Mouse (Mus musculus): Measurements from ENCODE around the gene Vcp.

DNA sequence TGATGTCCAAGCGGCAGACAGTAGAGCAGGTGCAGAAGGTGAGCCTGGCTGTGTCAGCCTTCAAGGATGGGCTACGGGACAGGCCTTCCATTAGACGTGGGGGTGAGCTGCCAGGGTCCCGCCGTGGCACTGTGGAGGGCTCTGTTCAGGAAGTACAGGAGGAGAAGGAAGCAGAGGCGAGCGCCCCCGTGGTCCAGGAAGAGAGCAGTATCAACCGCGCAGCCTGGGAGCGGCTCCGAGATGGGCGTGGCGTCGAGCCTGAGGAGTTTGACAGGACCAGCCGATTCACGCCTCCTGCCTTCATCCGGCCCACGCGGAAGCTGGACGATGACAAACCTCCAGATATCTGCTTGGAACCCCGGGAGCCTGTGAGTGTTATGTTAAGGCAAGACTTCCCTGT, 66.7 kb downstream of the Vcp start:
- TF ChIP-seq ZKSCAN1 (IDR thresholded peaks at IDR 0.05; ENCODE audit: borderline replicate concordance, low read depth, low read length) (no peak), EP300 (IDR thresholded peaks at IDR 0.05; ENCODE audit: low read length) (no peak), POLR2A (IDR thresholded peaks at IDR 0.05; ENCODE audit: low read depth, low read length) (no peak), CTCF (conservative IDR thresholded peaks at IDR 0.05 in 1 of 2, IDR thresholded peaks at IDR 0.05 in 1 of 2; ENCODE audit: low read depth in 2 of 2, low read length in 2 of 2) (no peak), E2F4 (IDR thresholded peaks at IDR 0.05; ENCODE audit: insufficient replicate concordance, low read depth, low read length) (no peak), ZNF384 (IDR thresholded peaks at IDR 0.05; ENCODE audit: low read depth, low read length) (no peak), IRF4 (IDR thresholded peaks at IDR 0.05; ENCODE audit: low read depth, low read length) (no peak), MYC (IDR thresholded peaks at IDR 0.05; ENCODE audit: low read depth, low read length) (no peak), POLR2AphosphoS2 (IDR thresholded peaks at IDR 0.05; ENCODE audit: low read depth, low read length) (no peak), MAFK (IDR thresholded peaks at IDR 0.05; ENCODE audit: insufficient replicate concordance, low read length) (no peak), GABPA (IDR thresholded peaks at IDR 0.05; ENCODE audit: insufficient replicate concordance, low read depth, low read length) (no peak), USF2 (conservative IDR thresholded peaks at IDR 0.05; ENCODE audit: low read depth, low read length) (no peak), SIN3A (IDR thresholded peaks at IDR 0.05; ENCODE audit: low read length) (no peak)
